Mouse (Mus musculus) CH12.LX (cell line): ENCODE measurements around the gene Gsdma2. TPM values are rescaled to one million over a fixed set of nuclear protein-coding genes. Genes with fewer than 3 reads are reported as not detected.

ENCODE experiments used
- DNase-seq: peaks from one replicate; pipeline ENCODE4 v3.0.0-alpha.2; 2013; ENCODE audit errors: extremely low read depth
- H3K27ac ChIP-seq: 2 replicates; pipeline ENCODE4 v1.5.1; 2012; ENCODE audit warnings: low read depth, mild to moderate bottlenecking, control low read depth, moderate library complexity; ENCODE audit not compliant: insufficient read depth
- H3K27me3 ChIP-seq: replicated peaks from 2 replicates; pipeline ENCODE3; 2012; ENCODE audit warnings: inconsistent platforms
- H3K36me3 ChIP-seq, 2 experiments: replicated peaks in 1 of 2; 2 replicates each; pipeline versions ENCODE3 to v1.6.1; 2012; ENCODE audit warnings: inconsistent platforms in 1 of 2, low read length in 1 of 2, mild to moderate bottlenecking in 1 of 2, mixed read lengths in 1 of 2, moderate library complexity in 1 of 2; ENCODE audit not compliant: control insufficient read depth in 1 of 2, insufficient read depth in 1 of 2
- H3K4me1 ChIP-seq, 2 experiments: 2 replicates each; pipeline ENCODE4 v1.6.1; 2012; ENCODE audit warnings: inconsistent platforms in 1 of 2, moderate library complexity in 1 of 2; ENCODE audit not compliant: insufficient read depth in 2 of 2, control insufficient read depth in 1 of 2
- H3K4me2 ChIP-seq: 2 replicates; pipeline ENCODE4 v1.6.1; 2012; ENCODE audit warnings: low read depth, mild to moderate bottlenecking, control low read depth; ENCODE audit not compliant: poor library complexity, insufficient read depth, severe bottlenecking
- H3K4me3 ChIP-seq, 3 experiments: fragments of 150-350 bp in 1 of 3; sonication (generic) in 1 of 3; replicated peaks in 1 of 3; 2 replicates each; pipeline versions ENCODE3 to v1.5.1; 2011 to 2012; ENCODE audit warnings: low read depth in 2 of 3, low read length in 2 of 3, mild to moderate bottlenecking in 2 of 3, moderate library complexity in 2 of 3, control low read depth in 1 of 3, improper control_type of control experiment in 1 of 3, inconsistent platforms in 1 of 3, mixed read lengths in 1 of 3; ENCODE audit not compliant: poor library complexity in 1 of 3
- H3K79me2 ChIP-seq: replicated peaks from 2 replicates; pipeline ENCODE4 v1.6.1; 2012; ENCODE audit warnings: mild to moderate bottlenecking, moderate library complexity; ENCODE audit not compliant: control insufficient read depth, poor library complexity, insufficient read depth, severe bottlenecking; ENCODE audit errors: extremely low read depth
- H3K9ac ChIP-seq: 2 replicates; pipeline ENCODE4 v1.6.1; 2012; ENCODE audit warnings: low read depth, mild to moderate bottlenecking, control low read depth, moderate library complexity; ENCODE audit not compliant: insufficient read depth
- H3K9me3 ChIP-seq: replicated peaks from 2 replicates; pipeline ENCODE3; 2012; ENCODE audit warnings: low read length, inconsistent platforms, mixed read lengths
- CHD2 ChIP-seq: IDR thresholded peaks from 2 replicates; pipeline ENCODE4 v1.6.1; 2011; ENCODE audit warnings: low read length, improper control_type of control experiment
- EP300 ChIP-seq: IDR thresholded peaks from 2 replicates; pipeline ENCODE4 v1.6.1; 2011; ENCODE audit warnings: low read length, improper control_type of control experiment
- GABPA ChIP-seq: IDR thresholded peaks from 2 replicates; pipeline ENCODE4 v1.6.1; 2012; ENCODE audit warnings: low read depth, low read length, improper control_type of control experiment, inconsistent platforms; ENCODE audit not compliant: insufficient replicate concordance
- HCFC1 ChIP-seq: IDR thresholded peaks from 2 replicates; pipeline ENCODE4 v1.6.1; 2012; ENCODE audit warnings: low read depth, mild to moderate bottlenecking, inconsistent platforms, low read length, improper control_type of control experiment
- JUN ChIP-seq: IDR thresholded peaks from 2 replicates; pipeline ENCODE4 v1.6.1; 2011; ENCODE audit warnings: low read depth, mild to moderate bottlenecking, low read length, improper control_type of control experiment, moderate library complexity; ENCODE audit not compliant: insufficient read depth
- MAFK ChIP-seq: IDR thresholded peaks from 2 replicates; pipeline ENCODE4 v1.6.1; 2011; ENCODE audit warnings: low read length, improper control_type of control experiment; ENCODE audit not compliant: insufficient replicate concordance
- MAZ ChIP-seq: IDR thresholded peaks from 2 replicates; pipeline ENCODE4 v1.6.1; 2012; ENCODE audit warnings: low read depth, mild to moderate bottlenecking, inconsistent platforms, low read length, improper control_type of control experiment, moderate library complexity
- MYC ChIP-seq: IDR thresholded peaks from 2 replicates; pipeline ENCODE4 v1.6.1; 2011; ENCODE audit warnings: low read depth, mild to moderate bottlenecking, improper control_type of control experiment, low read length
- NELFE ChIP-seq: IDR thresholded peaks from 2 replicates; pipeline ENCODE4 v1.6.1; 2011; ENCODE audit warnings: low read depth, low read length, improper control_type of control experiment
- NRF1 ChIP-seq: IDR thresholded peaks from 2 replicates; pipeline ENCODE4 v1.6.1; 2014; ENCODE audit warnings: low read depth, mild to moderate bottlenecking, inconsistent platforms, low read length, improper control_type of control experiment, moderate library complexity
- POLR2A ChIP-seq: IDR thresholded peaks from 2 replicates; pipeline ENCODE4 v1.6.1; 2011; ENCODE audit warnings: low read depth, mild to moderate bottlenecking, improper control_type of control experiment, low read length
- TCF12 ChIP-seq: IDR thresholded peaks from 2 replicates; pipeline ENCODE4 v1.6.1; 2014; ENCODE audit warnings: low read depth, mild to moderate bottlenecking, inconsistent platforms, low read length, improper control_type of control experiment
- UBTF ChIP-seq: IDR thresholded peaks from 2 replicates; pipeline ENCODE4 v1.6.1; 2012; ENCODE audit warnings: low read depth, mild to moderate bottlenecking, inconsistent platforms, low read length, improper control_type of control experiment, moderate library complexity
- USF1 ChIP-seq: IDR thresholded peaks from 2 replicates; pipeline ENCODE4 v1.6.1; 2014; ENCODE audit warnings: low read depth, mild to moderate bottlenecking, inconsistent platforms, low read length, improper control_type of control experiment
- USF2 ChIP-seq: conservative IDR thresholded peaks from 2 replicates; pipeline ENCODE4 v1.6.1; 2011; ENCODE audit warnings: low read depth, low read length, improper control_type of control experiment
- ZC3H11A ChIP-seq: IDR thresholded peaks from 2 replicates; pipeline ENCODE4 v1.6.1; 2012; ENCODE audit warnings: low read depth, mild to moderate bottlenecking, inconsistent platforms, low read length, improper control_type of control experiment
- ZKSCAN1 ChIP-seq: IDR thresholded peaks from 2 replicates; pipeline ENCODE4 v1.6.1; 2012; ENCODE audit warnings: low read depth, inconsistent platforms, low read length, improper control_type of control experiment, borderline replicate concordance
- ZMIZ1 ChIP-seq: IDR thresholded peaks from 2 replicates; pipeline ENCODE4 v1.6.1; 2012; ENCODE audit warnings: low read depth, mild to moderate bottlenecking, inconsistent platforms, low read length, improper control_type of control experiment
- dilution Hi-C: fragments of 300-500 bp; cut with MboI; formaldehyde crosslinking; loops from 2 replicates; pipeline ENCODE4 v1.14.3; 2020; ENCODE audit warnings: low sequenced_read_pairs; ENCODE audit not compliant: extremely low pct_unique_long_range_greater_than_20kb, extremely low pct_ligation_motif_present
- in situ Hi-C: fragments of 300-500 bp; cut with MboI; formaldehyde crosslinking; loops from 3 replicates; pipeline ENCODE4 v1.14.3; 2019; ENCODE audit warnings: low sequenced_read_pairs, low pct_ligation_motif_present, low pct_unique_long_range_greater_than_20kb, mixed read lengths
- polyA plus RNA-seq: library from polyadenylated mRNA; unstranded; fragments of >175 nt; gene quantifications from 2 replicates; pipeline ENCODE4 v1.2.1, GENCODE M21; 2012; ENCODE audit warnings: low read depth; ENCODE audit not compliant: insufficient read length
- total RNA-seq, 2 experiments: library from RNA; depleted of rRNA; stranded (reverse); fragments of 300-350 nt in 1 of 2; fragments of >200 nt in 1 of 2; gene quantifications; 2 replicates each; pipeline ENCODE4 v1.2.3; 2012 to 2014

Gsdma2 gene
- total and polyA plus RNA-seq, 3 experiments = not detected

DNA sequence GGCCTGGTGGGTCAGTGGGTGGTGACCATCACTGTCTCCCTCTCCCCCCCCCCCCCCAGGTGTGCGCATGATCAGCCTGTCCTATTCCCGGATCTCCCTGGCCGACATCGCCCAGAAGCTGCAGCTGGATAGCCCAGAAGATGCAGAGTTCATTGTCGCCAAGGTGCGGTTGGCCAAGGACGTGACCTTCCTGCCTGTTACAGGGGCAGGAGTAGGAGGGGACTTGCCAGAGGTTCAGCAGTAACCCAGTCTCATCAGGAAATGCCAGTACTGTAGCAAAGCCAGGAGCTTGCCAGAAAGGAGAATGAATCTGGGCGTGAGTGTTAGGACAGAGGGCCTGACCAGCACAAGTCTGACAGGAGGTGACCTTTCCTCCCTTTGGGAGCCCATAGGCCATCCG lies 47.2 kb downstream of the Gsdma2 start:
- Histone ChIP-seq H3K27ac (no peak overlapping the region), H3K4me3 (no peak overlapping the region), H3K4me1 (peaks cover 0 to 22% of the 10 kb centered on the region in 2 experiments; a peak in 2 of 4 replicates), H3K79me2 (no peaks in the 10 kb centered on the region), H3K9me3 (no peaks in the 10 kb centered on the region), H3K9ac (no peak overlapping the region), H3K4me2 (no peak overlapping the region), H3K27me3 (no peaks in the 10 kb centered on the region), H3K36me3 (peaks cover 73 to 86% of the 10 kb centered on the region in 2 experiments)
- in situ Hi-C loops (loop anchor here (10.0 kb wide), 1 partner anchor 221 kb away; no protein-coding TSS in a partner anchor), dilution Hi-C loops (no loop called here)
- DNase-seq = no peak
- no peak for TF ChIP-seq CHD2

DNA sequence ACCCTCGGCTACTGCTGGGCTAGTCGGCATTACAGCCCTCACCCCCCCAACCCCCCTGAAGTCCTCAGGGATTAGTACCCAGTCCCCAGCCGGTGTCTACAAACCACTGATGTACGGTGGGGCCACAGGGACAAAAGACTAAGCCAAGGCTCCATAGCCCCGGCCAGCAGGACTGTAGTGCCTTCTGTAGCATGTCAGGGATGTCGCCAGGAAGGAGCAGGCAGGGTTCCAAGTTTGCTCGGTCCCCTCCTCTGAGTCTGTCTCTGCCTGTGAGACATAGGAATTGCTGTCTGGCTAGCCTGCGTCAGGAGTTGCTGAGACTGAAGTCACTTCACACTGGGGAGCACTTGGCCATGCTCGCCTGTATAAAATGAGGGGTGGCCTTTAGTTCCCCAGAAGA lies 47.7 kb downstream of the Gsdma2 start:
- Histone ChIP-seq H3K4me1 (peaks cover 0 to 22% of the 10 kb centered on the region in 2 experiments; a peak in 2 of 4 replicates), H3K36me3 (peaks cover 70 to 83% of the 10 kb centered on the region in 2 experiments), H3K79me2 (no peaks in the 10 kb centered on the region), H3K27ac (no peak overlapping the region), H3K4me3 (no peak overlapping the region), H3K27me3 (no peaks in the 10 kb centered on the region), H3K4me2 (no peak overlapping the region), H3K9ac (no peak overlapping the region), H3K9me3 (no peaks in the 10 kb centered on the region)
- dilution Hi-C loops (no loop called here), in situ Hi-C loops (loop anchor here (10.0 kb wide), 1 partner anchor 220 kb away; no protein-coding TSS in a partner anchor)
- no peak for DNase-seq
- no peak for TF ChIP-seq ZKSCAN1
- TF ChIP-seq ZMIZ1 = no peak
- TF ChIP-seq NRF1 = no peak
- TF ChIP-seq MAFK = no peak
- no peak for TF ChIP-seq MYC
- TF ChIP-seq GABPA = no peak
- no peak for TF ChIP-seq UBTF
- no peak for TF ChIP-seq ZC3H11A
- TF ChIP-seq NELFE = no peak
- TF ChIP-seq USF2 = no peak
- TF ChIP-seq TCF12 = no peak
- no peak for TF ChIP-seq MAZ
- no peak for TF ChIP-seq HCFC1
- no peak for TF ChIP-seq POLR2A

DNA sequence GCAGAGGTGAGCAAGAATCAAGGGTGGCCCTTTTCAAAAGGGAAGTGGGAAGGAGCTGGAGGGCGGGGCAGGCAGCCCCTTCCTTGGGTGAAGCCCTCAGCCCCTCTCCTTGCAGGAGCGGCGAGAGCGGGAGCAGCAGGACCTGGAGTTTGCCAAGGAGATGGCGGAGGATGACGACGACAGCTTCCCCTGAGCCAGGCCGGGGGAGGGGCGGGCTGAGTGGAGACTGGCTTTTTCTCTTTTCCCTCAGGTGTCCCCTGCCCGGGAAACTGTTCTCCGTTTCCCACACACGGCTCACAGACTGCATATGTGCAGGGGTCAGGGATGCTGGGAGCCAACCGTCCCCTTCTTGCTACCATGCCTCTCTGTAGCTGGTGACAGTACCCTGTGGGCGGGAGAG lies 48.8 kb downstream of the Gsdma2 start:
- Histone ChIP-seq H3K36me3 (peaks cover 61 to 73% of the 10 kb centered on the region in 2 experiments), H3K4me3 (no peak overlapping the region)
- TF ChIP-seq EP300 (no peak), POLR2A (no peak), USF1 (no peak), JUN (no peak), ZMIZ1 (no peak)
- TF ChIP-seq, all 38 proteins: peak for 0
- H3K27me3 ChIP-seq = no peaks in the 10 kb centered on the region
- H3K79me2 ChIP-seq = no peaks in the 10 kb centered on the region
- H3K4me2 ChIP-seq = no peak overlapping the region
- no peak overlapping the region for H3K27ac ChIP-seq
- dilution Hi-C loops (no loop called here), in situ Hi-C loops (loop anchor here (5.0 to 10.0 kb wide), 2 partner anchors 92 to 219 kb away; no protein-coding TSS in a partner anchor)
- H3K4me1 ChIP-seq = peaks cover 5 to 26% of the 10 kb centered on the region in 2 experiments; a peak in 3 of 4 replicates
- DNase-seq = no peak
- no peaks in the 10 kb centered on the region for H3K9me3 ChIP-seq
- H3K9ac ChIP-seq = no peak overlapping the region
